Mouse (Mus musculus) heart, embryonic 12.5 days (tissue): ENCODE results near the gene Gm21789. TPM values are rescaled to one million over a fixed set of nuclear protein-coding genes. Genes with fewer than 3 reads are reported as not detected.
"Not testable (repeated sequence)": the region's sequence is repeated elsewhere in the genome, so short reads cannot be mapped to it uniquely, and the experiment has no call there.

Experiments used
- ATAC-seq: fragments of 200-750 bp; cut with Nextera tagmentation; 2 replicates; pipeline ENCODE4 v1.8.0; 2017; ENCODE audit warnings: moderate TSS enrichment, moderate library complexity; ENCODE audit not compliant: insufficient number of reproducible peaks, low FRiP score
- H3K27ac ChIP-seq: fragments of 300-500 bp; sonication (generic); 2 replicates; pipeline ENCODE4 v1.5.1; 2016; ENCODE audit warnings: mild to moderate bottlenecking, moderate library complexity; ENCODE audit not compliant: poor library complexity, severe bottlenecking
- H3K27me3 ChIP-seq: fragments of 300-500 bp; sonication (generic); replicated peaks from 2 replicates; pipeline ENCODE4 v1.6.1; 2016; ENCODE audit warnings: mild to moderate bottlenecking, moderate library complexity
- H3K36me3 ChIP-seq: fragments of 300-500 bp; sonication (generic); 2 replicates; pipeline ENCODE4 v1.6.1; 2016; ENCODE audit warnings: mild to moderate bottlenecking, moderate library complexity
- H3K4me1 ChIP-seq: fragments of 300-500 bp; sonication (generic); replicated peaks from 2 replicates; pipeline ENCODE4 v1.6.1; 2016; ENCODE audit warnings: mild to moderate bottlenecking
- H3K4me2 ChIP-seq: fragments of 300-500 bp; sonication (generic); 2 replicates; pipeline ENCODE4 v1.6.1; 2016; ENCODE audit warnings: mild to moderate bottlenecking, moderate library complexity
- H3K4me3 ChIP-seq: fragments of 300-500 bp; sonication (generic); 2 replicates; pipeline ENCODE4 v1.5.1; 2016; ENCODE audit warnings: mild to moderate bottlenecking
- H3K9ac ChIP-seq: fragments of 300-500 bp; sonication (generic); 2 replicates; pipeline ENCODE4 v1.6.1; 2016; ENCODE audit warnings: mild to moderate bottlenecking, moderate library complexity
- H3K9me3 ChIP-seq: fragments of 300-500 bp; sonication (generic); replicated peaks from 2 replicates; pipeline ENCODE4 v1.6.1; 2016; ENCODE audit warnings: mild to moderate bottlenecking, moderate library complexity
- WGBS: fragments of 180-500 bp; shearing (Covaris S2); methylation state at CpG from one replicate; pipeline ENCODE4 v1.1.7; 2016; 5-methylcytosine and 5-hydroxymethylcytosine counted together
- polyA plus RNA-seq: library from polyadenylated mRNA; unstranded; fragments of >200 nt; fragmentation: Nextera tagmentation; extraction: Ambion mirVana; gene quantifications from 2 replicates; pipeline ENCODE4 v1.2.1, GENCODE M21; 2016

Gene Gm21789
- not detected in 2 replicates for polyA plus RNA-seq

- not testable (repeated sequence) for H3K4me1 ChIP-seq, ATAC-seq, H3K9ac ChIP-seq, H3K27ac ChIP-seq, H3K36me3 ChIP-seq, H3K4me2 ChIP-seq, H3K4me3 ChIP-seq, H3K27me3 ChIP-seq, H3K9me3 ChIP-seq
- no CpG with 5 or more reads among the region's 1 CpGs for WGBS
Measured at GRCm38 (mm10) chrX:32941468-32941867, at the start of gene Gm21789. TSS of gene Gm21789 (plus strand) at chrX:32941768.

- H3K9ac ChIP-seq, H3K9me3 ChIP-seq, H3K27ac ChIP-seq, H3K27me3 ChIP-seq, H3K4me1 ChIP-seq, H3K4me2 ChIP-seq, H3K36me3 ChIP-seq, ATAC-seq, H3K4me3 ChIP-seq: not testable (repeated sequence)
- WGBS: no CpG with 5 or more reads among the region's 4 CpGs
Measured at GRCm38 (mm10) chrX:32894325-32894724, 47.2 kb upstream of the Gm21789 start, which contains the start of gene Btbd35f30. TSS of gene Btbd35f30 (plus strand) at chrX:32894625.

- H3K4me3 ChIP-seq, ATAC-seq, H3K4me2 ChIP-seq, H3K9me3 ChIP-seq, H3K36me3 ChIP-seq, H3K27me3 ChIP-seq, H3K4me1 ChIP-seq, H3K9ac ChIP-seq, H3K27ac ChIP-seq: not testable (repeated sequence)
- WGBS: no CpG with 5 or more reads among the region's 3 CpGs
Measured at GRCm38 (mm10) chrX:32973597-32973996, 32.0 kb downstream of the Gm21789 start, which contains the start of gene Btbd35f5. TSS of gene Btbd35f5 (plus strand) at chrX:32973897.

Other genes with a start within 250 kb of the Gm21789 start
- not detected in 2 replicates for gene Btbd35f21, start 215.7 kb upstream of the Gm21789 start, polyA plus RNA-seq
- not detected in 2 replicates for gene Btbd35f30, start 47.1 kb upstream of the Gm21789 start, polyA plus RNA-seq
- gene Btbd35f5, start 32.1 kb downstream of the Gm21789 start, polyA plus RNA-seq: not detected in 2 replicates